Mouse (Mus musculus): ENCODE data around the gene Eddm3b. TPM values are rescaled to one million over a fixed set of nuclear protein-coding genes. Genes with fewer than 3 reads are reported as not detected.

Gene Eddm3b
- polyA plus RNA-seq, 1 experiment from 2014 or later: not detected

DNA sequence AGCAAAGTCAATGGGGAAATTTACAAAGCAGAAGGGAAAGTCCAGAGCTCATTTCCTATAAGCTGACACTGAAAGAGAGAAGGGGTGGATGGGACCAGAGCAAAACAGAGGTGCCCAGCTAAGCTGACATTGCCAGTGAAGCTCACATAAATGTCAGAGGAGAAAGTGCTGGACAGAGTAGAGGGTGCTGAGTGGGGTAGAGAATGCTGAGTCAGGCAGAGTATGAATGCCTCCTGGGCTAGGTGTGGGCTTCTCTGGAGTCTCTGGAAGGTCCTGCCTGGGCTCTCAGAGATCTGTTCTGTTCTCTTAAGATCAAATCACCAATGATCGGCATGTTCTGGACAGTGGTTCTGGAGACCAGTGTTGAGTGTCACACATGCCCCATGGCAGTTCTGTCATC is 51.2 kb downstream of the Eddm3b start:
- no peaks in the 10 kb centered on the region for H3K36me3 ChIP-seq (replicated peaks; ENCODE audit: control insufficient read depth, insufficient read depth)
- no peak overlapping the region for H3K9ac ChIP-seq
- no peak overlapping the region for H3K4me2 ChIP-seq (replicated peaks)
- WGBS: 100% methylated on average over 1 of the region's 1 CpGs
- no peaks in the 10 kb centered on the region for H3K4me1 ChIP-seq (replicated peaks; ENCODE audit: control insufficient read depth, insufficient read depth, low read length)
- H3K27me3 ChIP-seq (ENCODE audit: control insufficient read depth, insufficient read depth, low read length): no peaks in the 10 kb centered on the region
- H3K9me3 ChIP-seq (ENCODE audit: control insufficient read depth, low read length): no peaks in the 10 kb centered on the region
- H3K4me3 ChIP-seq (replicated peaks; ENCODE audit: low read length): no peak overlapping the region
- ATAC-seq (ENCODE audit: low FRiP score) (no peak), DNase-seq (ENCODE audit: low spot score) (no peak)
- H3K27ac ChIP-seq: no peak overlapping the region

DNA sequence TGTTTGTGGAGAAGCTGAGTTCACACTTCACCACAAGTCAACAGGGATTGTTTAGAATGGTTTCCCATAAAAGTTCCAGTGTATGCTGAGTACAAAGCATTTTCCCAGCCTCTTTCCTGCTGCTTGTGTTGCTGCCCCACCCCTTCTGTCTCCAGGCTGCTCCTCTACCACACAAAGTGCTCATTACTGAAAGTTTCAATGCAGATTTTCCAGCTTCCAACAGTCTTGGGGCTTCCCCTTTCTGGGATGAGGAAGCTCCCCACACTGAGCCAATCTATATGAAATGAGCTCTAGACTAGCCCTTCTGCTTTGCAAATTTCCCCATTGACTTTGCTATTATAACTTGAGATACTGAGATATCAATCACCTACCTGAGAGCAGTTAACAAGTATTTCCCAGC is 51.8 kb downstream of the Eddm3b start:
- H3K27ac ChIP-seq: no peak overlapping the region
- H3K9me3 ChIP-seq (ENCODE audit: control insufficient read depth, low read length): no peaks in the 10 kb centered on the region
- DNase-seq (ENCODE audit: low spot score): no peak
- H3K36me3 ChIP-seq (replicated peaks; ENCODE audit: control insufficient read depth, insufficient read depth): no peaks in the 10 kb centered on the region
- no peak overlapping the region for H3K4me2 ChIP-seq (replicated peaks)
- no peak overlapping the region for H3K4me3 ChIP-seq (replicated peaks; ENCODE audit: low read length)
- no peak for ATAC-seq (ENCODE audit: low FRiP score)
- H3K4me1 ChIP-seq (replicated peaks; ENCODE audit: control insufficient read depth, insufficient read depth, low read length): no peaks in the 10 kb centered on the region
- H3K27me3 ChIP-seq (ENCODE audit: control insufficient read depth, insufficient read depth, low read length): no peaks in the 10 kb centered on the region
- no peak overlapping the region for H3K9ac ChIP-seq

Other genes starting within 250 kb of the Eddm3b start
- 3.3 TPM in 2 replicates for gene Tep1, start 243.9 kb upstream of the Eddm3b start, polyA plus RNA-seq (2014; fragmentation: Nextera tagmentation; extraction: Ambion mirVana)
- gene Klhl33, start 216.9 kb upstream of the Eddm3b start, polyA plus RNA-seq (2014; fragmentation: Nextera tagmentation; extraction: Ambion mirVana): 1.2 and 1.3 TPM in 2 replicates
- gene Osgep, start 189.5 kb upstream of the Eddm3b start, polyA plus RNA-seq (2014; fragmentation: Nextera tagmentation; extraction: Ambion mirVana): 107 and 118 TPM in 2 replicates
- 165 and 171 TPM in 2 replicates for gene Apex1, start 189.5 kb upstream of the Eddm3b start, polyA plus RNA-seq (2014; fragmentation: Nextera tagmentation; extraction: Ambion mirVana)
- 93.1 and 100.0 TPM in 2 replicates for gene Pip4p1, start 183.6 kb upstream of the Eddm3b start, polyA plus RNA-seq (2014; fragmentation: Nextera tagmentation; extraction: Ambion mirVana)
- gene Pnp, start 183.3 kb upstream of the Eddm3b start, polyA plus RNA-seq (2014; fragmentation: Nextera tagmentation; extraction: Ambion mirVana): 23.2 and 23.9 TPM in 2 replicates
- gene Gm49342, start 169.9 kb upstream of the Eddm3b start, polyA plus RNA-seq (2014; fragmentation: Nextera tagmentation; extraction: Ambion mirVana): 2.1 TPM in 1 of 2 replicates, not detected in the other
- 0.67 and 1.1 TPM in 2 replicates for gene Pnp2, start 158.4 kb upstream of the Eddm3b start, polyA plus RNA-seq (2014; fragmentation: Nextera tagmentation; extraction: Ambion mirVana)
- gene Rnase10, start 106.7 kb upstream of the Eddm3b start, polyA plus RNA-seq (2014; fragmentation: Nextera tagmentation; extraction: Ambion mirVana): 0.13 TPM in 1 of 2 replicates, not detected in the other
- gene Rnase9, start 72.6 kb upstream of the Eddm3b start, polyA plus RNA-seq (2014; fragmentation: Nextera tagmentation; extraction: Ambion mirVana): not detected in 2 replicates
- gene Rnase11, start 64.3 kb upstream of the Eddm3b start, polyA plus RNA-seq (2014; fragmentation: Nextera tagmentation; extraction: Ambion mirVana): not detected in 2 replicates
- gene Rnase12, start 56.8 kb upstream of the Eddm3b start, polyA plus RNA-seq (2014; fragmentation: Nextera tagmentation; extraction: Ambion mirVana): not detected in 2 replicates
- gene Olfr750, start 40.0 kb upstream of the Eddm3b start, polyA plus RNA-seq (2014; fragmentation: Nextera tagmentation; extraction: Ambion mirVana): not detected in 2 replicates
- gene Rnase4, start 23.3 kb upstream of the Eddm3b start, polyA plus RNA-seq (2014; fragmentation: Nextera tagmentation; extraction: Ambion mirVana): 17.0 and 18.2 TPM in 2 replicates
- 4.8 and 5.2 TPM in 2 replicates for gene Ang, start 23.3 kb upstream of the Eddm3b start, polyA plus RNA-seq (2014; fragmentation: Nextera tagmentation; extraction: Ambion mirVana)
- gene Rnase6, start 9.5 kb downstream of the Eddm3b start, polyA plus RNA-seq (2014; fragmentation: Nextera tagmentation; extraction: Ambion mirVana): 0.39 and 0.41 TPM in 2 replicates
- gene Rnase1, start 32.4 kb downstream of the Eddm3b start, polyA plus RNA-seq (2014; fragmentation: Nextera tagmentation; extraction: Ambion mirVana): 0.50 and 0.54 TPM in 2 replicates
- gene Rnase2b, start 47.8 kb downstream of the Eddm3b start, polyA plus RNA-seq (2014; fragmentation: Nextera tagmentation; extraction: Ambion mirVana): not detected in 2 replicates
- gene Ang2, start 84.7 kb downstream of the Eddm3b start, polyA plus RNA-seq (2014; fragmentation: Nextera tagmentation; extraction: Ambion mirVana): not detected in 2 replicates
- not detected in 2 replicates for gene Ear14, start 89.0 kb downstream of the Eddm3b start, polyA plus RNA-seq (2014; fragmentation: Nextera tagmentation; extraction: Ambion mirVana)
- gene Rnase2a, start 141.7 kb downstream of the Eddm3b start, polyA plus RNA-seq (2014; fragmentation: Nextera tagmentation; extraction: Ambion mirVana): not detected in 2 replicates
- gene Gm7247, start 247.3 kb downstream of the Eddm3b start, polyA plus RNA-seq (2014; fragmentation: Nextera tagmentation; extraction: Ambion mirVana): not detected in 2 replicates